ENCODE assay signal across 19 mouse cellular contexts in genomic region chr4:123611241-123611640, GRCm38 (mm10).
DNase-seq lines count a peak whose midpoint lies in the region; ATAC-seq and TF ChIP-seq lines count a peak whose summit lies in the region.
"Had no signal": no experiment of that assay in that cellular context is flagged by ENCODE, and none has a peak within 500 bp of the region (broad histone marks: within the 10 kb centered on the region; RNA-seq: fewer than 3 reads in every experiment).

No protein-coding gene starts in this region.

- DNase-seq in lung, embryonic 14.5 days, result no peak
- no peak for DNase-seq in lung, adult 18-20 months
- peak; percentile 18 for DNase-seq in 416B (ENCODE audit: low read depth)
- DNase-seq in CD4-positive helper T cell, adult 2 months (ENCODE audit: low read depth, low spot score), result peak; percentile 19
- no peak for DNase-seq in layer of hippocampus, adult 8-10 months (ENCODE audit: low spot score in 2 of 2)
- DNase-seq: adrenal gland, adult 8-10 months; B cell, adult 2 months; cerebellum, adult 11 months; cerebellum, adult 8-10 months; cerebellum, postnatal 14 days; embryo, embryonic 11 days; gastrocnemius, postnatal 36 days; heart, postnatal 36 days had no signal

- 81% methylated on average over 1 of the region's 2 CpGs for WGBS in lung, embryonic 14.5 days
- WGBS in macrophage (ENCODE audit: missing documents), result 42% methylated on average over 1 of the region's 2 CpGs

- H3K9me3 ChIP-seq in lung, embryonic 14.5 days (ENCODE audit: low read depth, low read length), result no peaks in the 10 kb centered on the region
- H3K9me3 ChIP-seq: embryonic facial prominence, embryonic 15.5 days; forebrain, embryonic 15.5 days had no signal

- no peak overlapping the region for H3K9ac ChIP-seq in lung, embryonic 14.5 days
- H3K9ac ChIP-seq: embryonic facial prominence, embryonic 15.5 days; forebrain, embryonic 15.5 days; heart, embryonic 13.5 days had no signal

- peak overlapping the region; percentile 57 for H3K4me2 ChIP-seq in lung, embryonic 14.5 days
- H3K4me2 ChIP-seq: embryonic facial prominence, embryonic 15.5 days; forebrain, embryonic 15.5 days; heart, embryonic 13.5 days had no signal

- H3K27me3 ChIP-seq in lung, embryonic 14.5 days (ENCODE audit: insufficient read depth, low read length), result no peaks in the 10 kb centered on the region
- H3K27me3 ChIP-seq: embryonic facial prominence, embryonic 15.5 days; forebrain, embryonic 15.5 days; heart, embryonic 13.5 days had no signal

- H3K4me3 ChIP-seq in lung, embryonic 14.5 days (ENCODE audit: low read depth, low read length), result no peak overlapping the region
- no peak overlapping the region for H3K4me3 ChIP-seq in macrophage (ENCODE audit: inconsistent target)
- H3K4me3 ChIP-seq: embryonic facial prominence, embryonic 15.5 days; forebrain, embryonic 15.5 days; heart, embryonic 13.5 days had no signal

- H3K36me3 ChIP-seq in lung, embryonic 14.5 days (ENCODE audit: insufficient read depth), result peaks cover 3% of the 10 kb centered on the region; the same call in 1 of the 2 replicates
- no peaks in the 10 kb centered on the region for H3K36me3 ChIP-seq in macrophage (ENCODE audit: inconsistent target)
- H3K36me3 ChIP-seq: embryonic facial prominence, embryonic 15.5 days; forebrain, embryonic 15.5 days had no signal

- H3K4me1 ChIP-seq in lung, embryonic 14.5 days (ENCODE audit: insufficient read depth), result peaks cover 11% of the 10 kb centered on the region

- TF ChIP-seq CTCF in lung, embryonic 14.5 days (IDR thresholded peaks at IDR 0.05; ENCODE audit: low read depth), result no peak

- H3K79me2 ChIP-seq in macrophage (ENCODE audit: inconsistent target), result peaks cover 70% of the 10 kb centered on the region

- no peak for ATAC-seq in lung, embryonic 14.5 days (ENCODE audit: insufficient read depth)
- no peak for ATAC-seq in erythroblast, adult 5-6 weeks (replicated peaks; ENCODE audit: low FRiP score, poor library complexity, severe bottlenecking)
- ATAC-seq: forebrain, embryonic 15.5 days; hindbrain, postnatal 0 days had no signal

- no peak overlapping the region for H3K27ac ChIP-seq in lung, embryonic 14.5 days (ENCODE audit: low read depth)
- H3K27ac ChIP-seq in macrophage, result peak overlapping the region; percentile 41
- H3K27ac ChIP-seq: embryonic facial prominence, embryonic 15.5 days; forebrain, embryonic 15.5 days; heart, embryonic 13.5 days; hindbrain, postnatal 0 days had no signal

Comparison
In these comparisons a context has a peak if more than half of its experiments do, and no peak if none do; other contexts are left out.
1. DNase-seq: peak in 416B (single experiment) and CD4-positive helper T cell, adult 2 months (single experiment); none in lung, embryonic 14.5 days (single experiment), lung, adult 18-20 months (0 of 2) and layer of hippocampus, adult 8-10 months (0 of 2).